Mouse (Mus musculus): ENCODE results near the gene Olfr589.
"Not testable (repeated sequence)": the region's sequence is repeated elsewhere in the genome, so short reads cannot be mapped to it uniquely, and the experiment has no call there.

The Olfr589 gene

GRCm38 (mm10) chr7:103156256-103156655 lies at the start of gene Olfr589:
Gene Olfr589, minus strand, starts transcription at chr7:103156356.
- in situ Hi-C loops (cut with MboI, MseI), result no loop called here

- in situ Hi-C loops (cut with MboI, MseI), result not testable (repeated sequence)
These were observed 28.3 kb upstream of the Olfr589 start, which contains the start of gene Olfr592 for GRCm38 (mm10) chr7:103184503-103184902. Gene Olfr592, plus strand, starts transcription at chr7:103184803.

GRCm38 (mm10) chr7:103178240-103178639 lies 22.1 kb upstream of the Olfr589 start, which contains the start of gene Olfr591:
Gene Olfr591, minus strand, starts transcription at chr7:103178340.
- in situ Hi-C loops (cut with MboI, MseI), result no loop called here

- in situ Hi-C loops (cut with MboI, MseI), result no loop called here
These were observed 13.5 kb upstream of the Olfr589 start for GRCm38 (mm10) chr7:103169697-103170096.

- in situ Hi-C loops (cut with MboI, MseI), result no loop called here
These were observed 15.6 kb downstream of the Olfr589 start, which contains the start of gene Olfr588-ps1 for GRCm38 (mm10) chr7:103140579-103140978. Gene Olfr588-ps1, plus strand, starts transcription at chr7:103140879.

GRCm38 (mm10) chr7:103125538-103125937 lies 30.6 kb downstream of the Olfr589 start, which contains the start of gene Olfr586:
Gene Olfr586, minus strand, starts transcription at chr7:103125638.
- in situ Hi-C loops (cut with MboI, MseI), result no loop called here

- in situ Hi-C loops (cut with MboI, MseI), result no loop called here
These were observed 36.8 kb downstream of the Olfr589 start for GRCm38 (mm10) chr7:103119406-103119805.

Measured in T-helper 1 cell (primary cell).